Mouse (Mus musculus) neural tube, embryonic 11.5 days (tissue): ENCODE measurements at regions not wholly inside any gene's neighbourhood (a gene's known extent, or its start where the extent isn't known, plus 50 kb on each side); places are given as distances from the start of the nearest gene placed in this dataset.

Source experiments
- ATAC-seq: fragments of 200-750 bp; cut with Nextera tagmentation; 2 replicates; pipeline ENCODE4 v1.8.0; 2017; ENCODE audit warnings: moderate number of reproducible peaks, mild to moderate bottlenecking, moderate TSS enrichment, moderate library complexity; ENCODE audit not compliant: insufficient read depth, low FRiP score, low TSS enrichment
- DNase-seq: peaks from one replicate; pipeline ENCODE4 v3.0.0-alpha.2; 2015; ENCODE audit warnings: low spot score
- H3K27ac ChIP-seq: fragments of 300-500 bp; sonication (generic); 2 replicates; pipeline ENCODE4 v1.5.1; 2014; ENCODE audit warnings: low read depth, mild to moderate bottlenecking, low read length
- H3K27me3 ChIP-seq: fragments of 300-500 bp; sonication (generic); 2 replicates; pipeline ENCODE4 v1.6.1; 2014; ENCODE audit warnings: mild to moderate bottlenecking, low read length, mixed read lengths; ENCODE audit not compliant: control insufficient read depth, insufficient read depth
- H3K36me3 ChIP-seq: fragments of 300-500 bp; sonication (generic); 2 replicates; pipeline ENCODE4 v1.6.1; 2014; ENCODE audit warnings: mild to moderate bottlenecking, low read length, moderate library complexity, mixed read lengths; ENCODE audit not compliant: control insufficient read depth, insufficient read depth
- H3K4me1 ChIP-seq: fragments of 300-500 bp; sonication (generic); 2 replicates; pipeline ENCODE4 v1.6.1; 2014; ENCODE audit warnings: low read length, mixed read lengths; ENCODE audit not compliant: control insufficient read depth, insufficient read depth
- H3K4me2 ChIP-seq: fragments of 300-500 bp; sonication (generic); 2 replicates; pipeline ENCODE4 v1.6.1; 2014; ENCODE audit warnings: low read depth, mild to moderate bottlenecking, moderate library complexity
- H3K4me3 ChIP-seq: fragments of 300-500 bp; sonication (generic); 2 replicates; pipeline ENCODE4 v1.5.1; 2014; ENCODE audit warnings: low read depth, low read length
- H3K9ac ChIP-seq: fragments of 300-500 bp; sonication (generic); 2 replicates; pipeline ENCODE4 v1.6.1; 2014; ENCODE audit warnings: mild to moderate bottlenecking, low read length
- H3K9me3 ChIP-seq: fragments of 300-500 bp; sonication (generic); 2 replicates; pipeline ENCODE4 v1.6.1; 2016; ENCODE audit warnings: low read length; ENCODE audit not compliant: control insufficient read depth
- whole genome bisulfite sequencing: fragments of 180-500 bp; shearing (Covaris S2); extraction: QIAGEN DNeasy Blood & Tissue Kit; methylation state at CpG from one replicate; pipeline ENCODE4 v1.1.7; 2014; 5-methylcytosine and 5-hydroxymethylcytosine counted together

- 82% methylated on average over 3 of the region's 3 CpGs for WGBS
- no peaks in the 10 kb centered on the region for H3K36me3 ChIP-seq
- ATAC-seq (no peak), DNase-seq (no peak)
- H3K9ac ChIP-seq, result no peak overlapping the region
- no peak overlapping the region for H3K27ac ChIP-seq
- no peak overlapping the region for H3K4me2 ChIP-seq
- no peaks in the 10 kb centered on the region for H3K27me3 ChIP-seq
- H3K9me3 ChIP-seq, result no peaks in the 10 kb centered on the region
- no peak overlapping the region for H3K4me3 ChIP-seq
- no peaks in the 10 kb centered on the region for H3K4me1 ChIP-seq
Measured at GRCm38 (mm10) chr12:26781537-26781936, 312.5 kb downstream of the Cmpk2 start.

- no peak overlapping the region for H3K4me2 ChIP-seq
- H3K4me1 ChIP-seq, result no peaks in the 10 kb centered on the region
- no peak overlapping the region for H3K4me3 ChIP-seq
- ATAC-seq (no peak), DNase-seq (no peak)
- H3K27ac ChIP-seq, result no peak overlapping the region
- H3K9ac ChIP-seq, result no peak overlapping the region
- 56% methylated on average over 3 of the region's 3 CpGs for WGBS
- H3K9me3 ChIP-seq, result no peaks in the 10 kb centered on the region
- H3K27me3 ChIP-seq, result no peaks in the 10 kb centered on the region
- H3K36me3 ChIP-seq, result no peaks in the 10 kb centered on the region
Measured at GRCm38 (mm10) chr12:26778796-26779195, 309.8 kb downstream of the Cmpk2 start.

GRCm38 (mm10) chr12:26776986-26777385, 308.0 kb downstream of the Cmpk2 start:
- no peak for ATAC-seq
- no peaks in the 10 kb centered on the region for H3K4me1 ChIP-seq
- H3K36me3 ChIP-seq, result no peaks in the 10 kb centered on the region
- H3K4me2 ChIP-seq, result no peak overlapping the region
- no peaks in the 10 kb centered on the region for H3K27me3 ChIP-seq
- DNase-seq, result no peak
- H3K9me3 ChIP-seq, result no peaks in the 10 kb centered on the region
- H3K27ac ChIP-seq, result no peak overlapping the region
- H3K9ac ChIP-seq, result no peak overlapping the region
- no peak overlapping the region for H3K4me3 ChIP-seq
- WGBS, result 93% methylated on average over 1 of the region's 1 CpGs

GRCm38 (mm10) chr12:26774016-26774415, 305.0 kb downstream of the Cmpk2 start:
- Histone ChIP-seq H3K36me3 (no peaks in the 10 kb centered on the region), H3K9me3 (no peaks in the 10 kb centered on the region), H3K27me3 (no peaks in the 10 kb centered on the region), H3K4me2 (no peak overlapping the region), H3K27ac (no peak overlapping the region), H3K4me3 (no peak overlapping the region), H3K4me1 (0 out of 2 replicates have a peak, but pooled peaks cover 3% of the 10 kb centered on the region), H3K9ac (no peak overlapping the region)
- ATAC-seq (no peak), DNase-seq (no peak)
- 95% methylated on average over 2 of the region's 2 CpGs for WGBS

- no peaks in the 10 kb centered on the region for H3K9me3 ChIP-seq
- 0 out of 2 replicates have a peak, but pooled peaks cover 3% of the 10 kb centered on the region for H3K4me1 ChIP-seq
- no peak overlapping the region for H3K9ac ChIP-seq
- H3K4me3 ChIP-seq, result no peak overlapping the region
- 79% methylated on average over 1 of the region's 1 CpGs for WGBS
- no peak for DNase-seq
- H3K27me3 ChIP-seq, result no peaks in the 10 kb centered on the region
- H3K27ac ChIP-seq, result no peak overlapping the region
- no peak for ATAC-seq
- H3K4me2 ChIP-seq, result no peak overlapping the region
- H3K36me3 ChIP-seq, result no peaks in the 10 kb centered on the region
Measured at GRCm38 (mm10) chr12:26770753-26771583, 302.0 kb downstream of the Cmpk2 start.

- no peaks in the 10 kb centered on the region for H3K9me3 ChIP-seq
- WGBS, result 83% methylated on average over 3 of the region's 3 CpGs
- no peak overlapping the region for H3K4me2 ChIP-seq
- no peaks in the 10 kb centered on the region for H3K36me3 ChIP-seq
- no peak overlapping the region for H3K9ac ChIP-seq
- no peaks in the 10 kb centered on the region for H3K27me3 ChIP-seq
- 0 out of 2 replicates have a peak, but pooled peaks cover 3% of the 10 kb centered on the region for H3K4me1 ChIP-seq
- DNase-seq (no peak), ATAC-seq (no peak)
- no peak overlapping the region for H3K4me3 ChIP-seq
- no peak overlapping the region for H3K27ac ChIP-seq
Measured at GRCm38 (mm10) chr12:26767551-26767950, 298.5 kb downstream of the Cmpk2 start.

- Histone ChIP-seq H3K4me1 (peaks cover 6% of the 10 kb centered on the region), H3K9ac (no peak overlapping the region), H3K27me3 (no peaks in the 10 kb centered on the region), H3K4me2 (no peak overlapping the region), H3K9me3 (no peaks in the 10 kb centered on the region), H3K27ac (peak overlapping the region; percentile 91), H3K4me3 (no peak overlapping the region), H3K36me3 (no peaks in the 10 kb centered on the region)
- 33% methylated on average over 9 of the region's 9 CpGs for WGBS
- DNase-seq, result peak; percentile 61
- peak; percentile 74 for ATAC-seq
Measured at GRCm38 (mm10) chr12:26758657-26759325, 289.8 kb downstream of the Cmpk2 start.

GRCm38 (mm10) chr12:26756284-26756683, 287.3 kb downstream of the Cmpk2 start:
- H3K4me1 ChIP-seq, result peaks cover 6% of the 10 kb centered on the region
- H3K27ac ChIP-seq, result no peak overlapping the region

GRCm38 (mm10) chr12:26754611-26755010, 285.6 kb downstream of the Cmpk2 start:
- no peak overlapping the region for H3K27ac ChIP-seq
- peaks cover 6% of the 10 kb centered on the region for H3K4me1 ChIP-seq
- DNase-seq, result no peak
- no peak for ATAC-seq
- WGBS, result 71% methylated on average over 2 of the region's 2 CpGs
- H3K36me3 ChIP-seq, result no peaks in the 10 kb centered on the region
- H3K9me3 ChIP-seq, result no peaks in the 10 kb centered on the region
- no peak overlapping the region for H3K9ac ChIP-seq
- H3K4me3 ChIP-seq, result no peak overlapping the region
- H3K27me3 ChIP-seq, result no peaks in the 10 kb centered on the region
- no peak overlapping the region for H3K4me2 ChIP-seq

More at GRCm38 (mm10) chr12:26756284-26756683, 287.3 kb downstream of the Cmpk2 start:
- 31% methylated on average over 2 of the region's 2 CpGs for WGBS
- Histone ChIP-seq H3K9ac (no peak overlapping the region), H3K36me3 (no peaks in the 10 kb centered on the region), H3K27me3 (no peaks in the 10 kb centered on the region), H3K4me3 (no peak overlapping the region), H3K9me3 (no peaks in the 10 kb centered on the region), H3K4me2 (no peak overlapping the region)
- no peak for ATAC-seq
- DNase-seq, result no peak
